10 mouse cellular contexts compared by ENCODE assay signal in the genomic region with DNA sequence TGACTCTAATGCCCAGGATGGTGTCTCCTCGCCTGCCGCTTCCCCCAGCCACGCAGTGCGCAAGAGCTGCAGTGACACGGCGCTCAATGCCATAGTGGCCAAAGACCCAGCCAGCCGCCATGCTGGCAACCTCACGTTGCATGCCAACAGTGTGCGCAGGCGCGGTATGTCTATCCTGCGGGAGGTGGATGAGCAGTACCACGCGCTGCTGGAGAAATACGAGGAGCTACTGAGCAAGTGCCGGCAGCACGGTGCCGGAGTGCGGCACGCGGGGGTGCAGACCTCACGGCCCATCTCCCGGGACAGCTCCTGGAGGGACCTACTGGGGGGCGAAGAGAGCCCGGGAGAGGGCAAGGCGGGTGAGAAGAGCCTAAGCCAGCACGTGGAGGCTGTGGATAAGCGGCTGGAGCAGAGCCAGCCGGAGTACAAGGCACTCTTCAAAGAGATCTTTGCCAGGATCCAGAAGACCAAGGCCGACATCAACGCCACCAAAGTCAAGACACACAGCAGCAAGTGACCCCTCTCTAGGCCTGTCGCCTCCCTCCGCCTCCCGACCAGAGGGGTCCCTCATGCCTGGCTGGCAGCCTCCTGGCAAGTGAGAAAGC. TPM values are rescaled to one million over a fixed set of nuclear protein-coding genes. Genes with fewer than 3 reads are reported as not detected.
DNase-seq lines count a peak whose midpoint lies in the region; ATAC-seq and TF ChIP-seq lines count a peak whose summit lies in the region.
"Had no signal": no experiment of that assay in that cellular context is flagged by ENCODE, and none has a peak within 500 bp of the region (broad histone marks: within the 10 kb centered on the region; RNA-seq: fewer than 3 reads in every experiment).

No protein-coding gene starts in this region.

- peaks cover 61% of the 10 kb centered on the region for H3K36me3 ChIP-seq in heart, embryonic 13.5 days
- H3K36me3 ChIP-seq in E14TG2a.4 (ENCODE audit: insufficient read depth, low read length): peaks cover 41% of the 10 kb centered on the region
- peaks cover 60% of the 10 kb centered on the region for H3K36me3 ChIP-seq in limb, embryonic 15.5 days

- H3K4me2 ChIP-seq in heart, embryonic 13.5 days: peak overlapping the region; percentile 65
- peak overlapping the region; percentile 20; the same call in 1 of the 2 replicates for H3K4me2 ChIP-seq in limb, embryonic 15.5 days

- no peaks in the 10 kb centered on the region for H3K9me3 ChIP-seq in heart, embryonic 13.5 days
- H3K9me3 ChIP-seq in E14TG2a.4 (ENCODE audit: low read length): no peaks in the 10 kb centered on the region
- H3K9me3 ChIP-seq in limb, embryonic 15.5 days: no peaks in the 10 kb centered on the region

- no peak overlapping the region for H3K27ac ChIP-seq in heart, embryonic 13.5 days (replicated peaks)
- H3K27ac ChIP-seq in limb, embryonic 15.5 days: no peak overlapping the region

- DNase-seq in heart, postnatal 14 days: no peak
- peak; percentile 89 for DNase-seq in cerebellum, adult 11-12 months
- no peak for DNase-seq in urinary bladder, postnatal 36 days (ENCODE audit: low spot score in 2 of 2)
- no peak for DNase-seq in T-cell, adult 2 months (ENCODE audit: low spot score)
- DNase-seq in right cerebral cortex, postnatal 4 days: no peak
- DNase-seq: kidney, postnatal 36 days; right cerebral cortex, postnatal 25 days had no signal

- TF ChIP-seq CTCF in E14TG2a.4 (conservative IDR thresholded peaks at IDR 0.05; ENCODE audit: low read length): no peak

- WGBS in heart, embryonic 13.5 days: 38% methylated on average over 34 of the region's 34 CpGs
- 57% methylated on average over 34 of the region's 34 CpGs for WGBS in limb, embryonic 15.5 days

- peak overlapping the region; percentile 59 for H3K9ac ChIP-seq in heart, embryonic 13.5 days
- no peak overlapping the region for H3K9ac ChIP-seq in limb, embryonic 15.5 days

- H3K4me1 ChIP-seq in heart, embryonic 13.5 days: peaks cover 10% of the 10 kb centered on the region; the same call in 1 of the 2 replicates
- peaks cover 59% of the 10 kb centered on the region for H3K4me1 ChIP-seq in E14TG2a.4 (replicated peaks; ENCODE audit: low read depth, low read length)
- H3K4me1 ChIP-seq in limb, embryonic 15.5 days: 0 out of 2 replicates have a peak, but pooled peaks cover 3% of the 10 kb centered on the region

- peaks cover 13% of the 10 kb centered on the region; the same call in 1 of the 2 replicates for H3K27me3 ChIP-seq in heart, embryonic 13.5 days (replicated peaks)
- peaks cover 30% of the 10 kb centered on the region for H3K27me3 ChIP-seq in E14TG2a.4 (ENCODE audit: insufficient read depth, low read length)
- no peaks in the 10 kb centered on the region for H3K27me3 ChIP-seq in limb, embryonic 15.5 days

- intact Hi-C loops in heart, postnatal 14 days (cut with DNase I): no loop called here

- H3K4me3 ChIP-seq in heart, embryonic 13.5 days: peak overlapping the region; percentile 29
- H3K4me3 ChIP-seq in E14TG2a.4 (replicated peaks; ENCODE audit: low read length): peak overlapping the region; percentile 76
- H3K4me3 ChIP-seq in limb, embryonic 15.5 days: peak overlapping the region; percentile 0; the same call in 1 of the 2 replicates

- ATAC-seq in heart, embryonic 13.5 days (ENCODE audit: extremely low read depth, insufficient number of reproducible peaks, low FRiP score, low TSS enrichment): no peak
- no peak for ATAC-seq in limb, embryonic 15.5 days (ENCODE audit: insufficient number of reproducible peaks, low FRiP score, low TSS enrichment, low read depth)

RNA-seq across cellular contexts. Expression of a gene that starts 9.7 kb away (rescaled TPM):
- 173 and 184 TPM in 2 replicates for polyA plus RNA-seq in heart, embryonic 13.5 days (2015; fragmentation: Nextera tagmentation; extraction: Ambion mirVana)
- 100 to 1,000 TPM; 128 to 140 TPM for total RNA-seq in heart, postnatal 14 days (2021)
- polyA plus RNA-seq in limb, embryonic 15.5 days (2015; fragmentation: Nextera tagmentation; extraction: Ambion mirVana): 141 and 142 TPM in 2 replicates

RNA-seq across cellular contexts. Expression of a gene that starts 12.1 kb away (rescaled TPM):
- polyA plus RNA-seq in heart, embryonic 13.5 days (2015; fragmentation: Nextera tagmentation; extraction: Ambion mirVana): 6.7 and 7.4 TPM in 2 replicates
- total RNA-seq in heart, postnatal 14 days (2021): 1 to 10 TPM; 8.7 to 9.9 TPM
- polyA plus RNA-seq in limb, embryonic 15.5 days (2015; fragmentation: Nextera tagmentation; extraction: Ambion mirVana): 9.2 and 10.8 TPM in 2 replicates

RNA-seq across cellular contexts. Expression of a gene that starts 25.9 kb away (rescaled TPM):
- polyA plus RNA-seq in heart, embryonic 13.5 days (2015; fragmentation: Nextera tagmentation; extraction: Ambion mirVana): 1,581 and 1,838 TPM in 2 replicates
- 1,000 to 10,000 TPM; 2,066 to 2,137 TPM for total RNA-seq in heart, postnatal 14 days (2021)
- polyA plus RNA-seq in limb, embryonic 15.5 days (2015; fragmentation: Nextera tagmentation; extraction: Ambion mirVana): 766 and 816 TPM in 2 replicates

RNA-seq across cellular contexts. Expression of a gene that starts 26.1 kb away (rescaled TPM):
- 8.8 and 12.1 TPM in 2 replicates for polyA plus RNA-seq in heart, embryonic 13.5 days (2015; fragmentation: Nextera tagmentation; extraction: Ambion mirVana)
- 10 to 100 TPM; 22.2 to 25.2 TPM for total RNA-seq in heart, postnatal 14 days (2021)
- 9.9 and 15.1 TPM in 2 replicates for polyA plus RNA-seq in limb, embryonic 15.5 days (2015; fragmentation: Nextera tagmentation; extraction: Ambion mirVana)

RNA-seq across cellular contexts. Expression of a gene that starts 26.3 kb away (rescaled TPM):
- 6.8 and 7.0 TPM in 2 replicates for polyA plus RNA-seq in heart, embryonic 13.5 days (2015; fragmentation: Nextera tagmentation; extraction: Ambion mirVana)
- 1 to 10 TPM; 5.2 to 6.6 TPM for total RNA-seq in heart, postnatal 14 days (2021)
- 3.8 and 3.9 TPM in 2 replicates for polyA plus RNA-seq in limb, embryonic 15.5 days (2015; fragmentation: Nextera tagmentation; extraction: Ambion mirVana)

Comparison
In these comparisons a context has a peak if more than half of its experiments do, and no peak if none do; other contexts are left out.
1. H3K4me3 ChIP-seq: peak in every context shown above with its lines; median percentile 76 in E14TG2a.4; 29 in heart, embryonic 13.5 days; 0 in limb, embryonic 15.5 days.